Mouse (Mus musculus): ENCODE data around the gene Atp2c2.

Atp2c2 gene

GRCm38 (mm10) chr8:119699549-119700134, at the start of gene Atp2c2:
TSS of gene Atp2c2 (plus strand) at chr8:119700009.
- DNase-seq (ENCODE audit: low spot score): no peak

GRCm38 (mm10) chr8:119651324-119651723, 48.5 kb upstream of the Atp2c2 start:
- DNase-seq (ENCODE audit: low spot score): no peak

GRCm38 (mm10) chr8:119656709-119657464, 42.9 kb upstream of the Atp2c2 start:
- no peak for DNase-seq (ENCODE audit: low spot score)

- DNase-seq (ENCODE audit: low spot score): peak; percentile 45
These were observed 38.7 kb upstream of the Atp2c2 start for GRCm38 (mm10) chr8:119661081-119661480.

GRCm38 (mm10) chr8:119661892-119662291, 37.9 kb upstream of the Atp2c2 start:
- DNase-seq (ENCODE audit: low spot score): no peak

- no peak for DNase-seq (ENCODE audit: low spot score)
These were observed 36.4 kb upstream of the Atp2c2 start for GRCm38 (mm10) chr8:119663440-119663839.

- peak; percentile 46 for DNase-seq (ENCODE audit: low spot score)
These were observed 34.5 kb upstream of the Atp2c2 start for GRCm38 (mm10) chr8:119665270-119665669.

GRCm38 (mm10) chr8:119666219-119666951, 33.4 kb upstream of the Atp2c2 start, which contains the start of gene Wfdc1:
TSS of gene Wfdc1 (plus strand) at chr8:119666365.
- DNase-seq (ENCODE audit: low spot score): no peak

- no peak for DNase-seq (ENCODE audit: low spot score)
These were observed 31.4 kb upstream of the Atp2c2 start for GRCm38 (mm10) chr8:119668447-119668846.

GRCm38 (mm10) chr8:119669284-119669683, 30.5 kb upstream of the Atp2c2 start:
- DNase-seq (ENCODE audit: low spot score): no peak

- no peak for DNase-seq (ENCODE audit: low spot score)
These were observed 29.3 kb upstream of the Atp2c2 start for GRCm38 (mm10) chr8:119670419-119671091.

- DNase-seq (ENCODE audit: low spot score): no peak
These were observed 25.7 kb upstream of the Atp2c2 start for GRCm38 (mm10) chr8:119673976-119674555.

- DNase-seq (ENCODE audit: low spot score): no peak
These were observed 24.4 kb upstream of the Atp2c2 start for GRCm38 (mm10) chr8:119675457-119675856.

GRCm38 (mm10) chr8:119676389-119676788, 23.4 kb upstream of the Atp2c2 start:
- DNase-seq (ENCODE audit: low spot score): peak; percentile 95

GRCm38 (mm10) chr8:119678138-119678843, 21.5 kb upstream of the Atp2c2 start:
- no peak for DNase-seq (ENCODE audit: low spot score)

GRCm38 (mm10) chr8:119679184-119679583, 20.6 kb upstream of the Atp2c2 start:
- no peak for DNase-seq (ENCODE audit: low spot score)

- DNase-seq (ENCODE audit: low spot score): no peak
These were observed 9.2 kb upstream of the Atp2c2 start for GRCm38 (mm10) chr8:119690602-119691001.

GRCm38 (mm10) chr8:119691989-119692388, 7.8 kb upstream of the Atp2c2 start:
- DNase-seq (ENCODE audit: low spot score): no peak

GRCm38 (mm10) chr8:119694696-119695095, 5.1 kb upstream of the Atp2c2 start:
- no peak for DNase-seq (ENCODE audit: low spot score)

- DNase-seq (ENCODE audit: low spot score): no peak
These were observed 2.6 kb upstream of the Atp2c2 start for GRCm38 (mm10) chr8:119697163-119697562.

- peak; percentile 36 for DNase-seq (ENCODE audit: low spot score)
These were observed 849 bp upstream of the Atp2c2 start for GRCm38 (mm10) chr8:119698960-119699359.
